ENCODE assay signal across 15 mouse cellular contexts in genomic region chr3:14952951-14953350, GRCm38 (mm10).
"Had no signal": no experiment of that assay in that cellular context is flagged by ENCODE, and none has a peak within 500 bp of the region (broad histone marks: within the 10 kb centered on the region; RNA-seq: fewer than 3 reads in every experiment).

No protein-coding gene starts in this region.

- H3K27ac ChIP-seq: liver, embryonic 13.5 days; liver, embryonic 15.5 days; macrophage; midbrain, embryonic 13.5 days; midbrain, embryonic 15.5 days; neural tube, embryonic 12.5 days; stomach, embryonic 15.5 days; stomach, postnatal 0 days had no signal

- H3K4me2 ChIP-seq: liver, embryonic 13.5 days; liver, embryonic 15.5 days; midbrain, embryonic 11.5 days; midbrain, embryonic 13.5 days; midbrain, embryonic 15.5 days; neural tube, embryonic 12.5 days; stomach, embryonic 15.5 days had no signal

- H3K27me3 ChIP-seq: liver, embryonic 13.5 days; liver, embryonic 15.5 days; megakaryocyte, embryonic 14.5 days; midbrain, embryonic 13.5 days; midbrain, embryonic 15.5 days; neural tube, embryonic 12.5 days; stomach, embryonic 15.5 days had no signal

- H3K9ac ChIP-seq: liver, embryonic 13.5 days; liver, embryonic 15.5 days; liver, postnatal 0 days; midbrain, embryonic 13.5 days; midbrain, embryonic 15.5 days; neural tube, embryonic 12.5 days; stomach, embryonic 15.5 days had no signal

- H3K4me3 ChIP-seq: liver, embryonic 13.5 days; liver, embryonic 15.5 days; megakaryocyte, embryonic 14.5 days; midbrain, embryonic 13.5 days; midbrain, embryonic 15.5 days; neural tube, embryonic 12.5 days; stomach, embryonic 15.5 days had no signal

- H3K36me3 ChIP-seq: liver, embryonic 13.5 days; liver, embryonic 15.5 days; midbrain, embryonic 13.5 days; midbrain, embryonic 15.5 days; neural tube, embryonic 12.5 days; stomach, embryonic 15.5 days had no signal

- ATAC-seq: liver, postnatal 0 days; midbrain, embryonic 13.5 days; midbrain, embryonic 15.5 days had no signal

- H3K9me3 ChIP-seq: liver, embryonic 13.5 days; liver, embryonic 15.5 days; megakaryocyte, embryonic 14.5 days; midbrain, embryonic 13.5 days; midbrain, embryonic 15.5 days; neural tube, embryonic 12.5 days; stomach, embryonic 15.5 days had no signal

- DNase-seq: liver, embryonic 13.5 days; liver, postnatal 0 days; right cerebral cortex, postnatal 14 days; thymus, adult 2 months; thymus, postnatal 25 days; thymus, postnatal 4 days had no signal

- H3K4me1 ChIP-seq: midbrain, embryonic 13.5 days; midbrain, embryonic 15.5 days; neural tube, embryonic 12.5 days; stomach, embryonic 15.5 days had no signal
